Mouse (Mus musculus) thymus, postnatal 10 days (tissue): Measurements from ENCODE around the gene Cacna2d3.

Experiments used
- DNase-seq, 2 experiments: peaks; one replicate each; pipeline ENCODE4 v3.0.0; 2021; ENCODE audit warnings: low spot score in 2 of 2

Cacna2d3 gene

DNA sequence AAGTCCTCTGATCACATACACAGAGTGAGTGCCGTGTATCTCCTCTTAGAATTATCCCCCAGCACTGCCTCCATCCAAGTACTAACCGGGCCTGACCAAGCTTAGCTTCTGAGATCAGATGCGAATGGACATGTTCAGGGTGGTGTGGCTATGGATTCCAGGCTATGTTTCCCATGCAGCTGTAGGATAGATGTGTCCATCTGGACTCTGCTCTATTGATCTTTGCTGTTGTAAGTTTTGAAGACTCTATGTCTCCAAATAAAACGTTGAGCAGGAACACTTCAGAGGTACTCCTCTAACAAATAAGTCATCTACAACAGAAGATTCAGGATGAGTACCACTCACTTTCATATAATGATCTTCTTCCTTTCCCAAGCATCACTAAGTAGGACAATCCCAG lies 712.0 kb downstream of the Cacna2d3 start:
- DNase-seq = no peak

DNA sequence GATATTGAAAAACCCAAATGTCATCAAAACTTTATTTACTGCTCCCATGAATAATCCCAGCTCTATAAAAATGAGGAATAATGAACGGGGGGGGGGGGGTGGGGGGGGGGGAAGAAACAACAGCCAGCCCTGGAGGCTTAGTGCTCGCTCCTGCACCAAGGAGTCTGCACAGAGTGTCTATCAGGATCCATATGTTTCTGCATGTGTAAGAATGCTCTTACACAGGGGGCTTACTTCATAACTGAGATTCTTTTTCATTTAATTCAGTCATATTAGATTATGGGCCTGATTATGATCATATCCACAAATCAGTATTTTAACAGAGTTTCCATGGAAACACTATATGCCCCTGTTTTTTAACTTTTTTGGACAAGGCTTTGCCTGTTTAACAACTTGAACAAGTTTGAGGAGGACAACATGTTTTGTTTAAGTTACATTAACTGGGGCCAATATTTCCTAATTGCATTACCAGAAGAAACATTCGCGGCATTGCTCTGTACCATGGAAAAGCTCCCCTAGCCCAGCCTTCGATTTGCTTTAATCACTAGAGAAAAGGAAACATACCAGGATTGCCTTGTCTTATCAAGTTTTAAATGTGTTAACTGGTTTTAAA lies 716.3 kb downstream of the Cacna2d3 start:
- no peak for DNase-seq

DNA sequence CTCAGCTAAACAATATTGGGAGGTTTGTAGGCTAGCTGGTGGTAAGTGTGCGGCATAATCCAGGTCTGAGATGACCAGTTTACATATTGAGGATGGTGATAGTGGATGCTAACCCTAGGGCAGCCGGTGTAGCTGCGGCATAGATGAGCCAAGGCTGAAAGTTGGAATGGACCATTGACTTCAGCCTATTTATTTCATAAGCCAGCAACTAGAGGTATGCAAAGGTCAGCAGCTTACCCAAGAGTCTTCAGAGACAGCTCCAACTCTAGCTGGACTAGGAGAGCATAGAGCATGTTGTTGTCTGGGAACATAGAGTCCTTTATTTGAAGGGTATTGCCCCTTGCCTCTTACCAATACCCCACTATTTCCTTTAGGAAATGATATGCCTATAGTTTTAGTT lies 725.1 kb downstream of the Cacna2d3 start:
- no peak for DNase-seq

DNA sequence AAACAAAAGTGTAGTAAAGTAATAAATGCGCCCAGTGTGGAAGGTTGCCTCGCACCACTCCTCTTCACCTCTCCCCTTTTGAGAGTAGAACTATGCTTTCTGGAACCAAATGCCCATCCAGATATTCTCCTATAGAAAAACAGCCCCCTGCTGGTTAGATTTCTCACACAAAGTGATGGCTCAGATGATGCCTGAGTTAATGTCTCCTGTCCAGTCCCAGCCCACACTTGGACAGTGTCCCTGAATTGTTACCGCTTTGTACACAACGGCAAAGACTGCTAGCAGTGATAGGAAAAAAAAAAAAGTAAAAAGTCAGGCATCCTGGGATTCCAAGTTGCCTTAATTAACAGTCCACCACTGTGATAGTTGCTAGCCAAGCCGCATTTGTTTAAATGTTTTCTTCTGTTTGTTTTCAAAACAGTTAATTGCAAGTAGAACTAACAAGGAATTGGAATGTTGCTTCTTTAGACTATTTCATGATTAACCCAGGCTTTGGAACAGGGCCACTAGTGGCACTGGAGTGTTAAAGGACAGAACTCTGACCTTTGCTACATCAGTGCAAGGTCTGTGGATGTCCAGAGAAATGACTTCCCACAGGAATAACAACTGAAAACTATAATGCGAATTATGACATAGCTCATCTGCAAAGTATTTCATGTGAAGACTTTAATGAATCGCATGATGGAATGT lies 733.3 kb downstream of the Cacna2d3 start:
- no peak for DNase-seq

DNA sequence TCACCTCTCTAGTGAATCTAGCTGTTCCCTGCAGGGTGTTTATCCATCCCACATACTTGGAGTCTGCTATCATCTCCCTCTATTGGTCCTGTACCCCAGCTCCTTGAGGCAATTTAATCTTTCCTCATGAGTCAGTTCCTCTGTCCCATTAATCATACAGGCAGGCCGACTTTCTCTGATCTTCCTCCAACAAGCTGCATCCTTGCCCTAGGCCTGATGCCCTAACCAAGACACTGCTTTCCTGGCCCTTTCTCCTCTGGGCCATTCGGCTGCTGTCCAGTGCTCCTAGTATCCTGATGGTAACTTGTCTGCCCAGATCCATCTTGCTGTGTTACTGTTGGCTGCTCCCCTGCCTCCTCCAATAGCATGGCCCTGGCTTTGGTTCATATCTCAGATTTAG lies 737.4 kb downstream of the Cacna2d3 start:
- DNase-seq = no peak

DNA sequence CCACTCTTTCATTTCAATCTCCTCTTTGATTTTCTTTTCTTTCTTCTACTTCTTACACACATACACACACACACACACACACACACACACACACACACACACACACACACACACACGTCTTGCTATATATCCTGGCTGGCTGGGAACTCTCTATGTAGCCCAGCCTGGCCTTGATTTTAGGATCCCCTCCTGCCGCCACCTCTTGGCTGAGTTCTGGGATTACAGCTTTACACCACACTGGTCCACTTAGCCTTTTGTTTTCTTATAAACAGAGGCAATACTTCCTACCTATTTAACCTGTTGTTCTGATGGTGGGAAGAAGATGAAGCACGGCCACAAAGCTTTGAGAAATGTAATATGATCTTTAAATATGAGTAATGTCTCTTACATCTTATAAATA lies 741.2 kb downstream of the Cacna2d3 start:
- no peak for DNase-seq

DNA sequence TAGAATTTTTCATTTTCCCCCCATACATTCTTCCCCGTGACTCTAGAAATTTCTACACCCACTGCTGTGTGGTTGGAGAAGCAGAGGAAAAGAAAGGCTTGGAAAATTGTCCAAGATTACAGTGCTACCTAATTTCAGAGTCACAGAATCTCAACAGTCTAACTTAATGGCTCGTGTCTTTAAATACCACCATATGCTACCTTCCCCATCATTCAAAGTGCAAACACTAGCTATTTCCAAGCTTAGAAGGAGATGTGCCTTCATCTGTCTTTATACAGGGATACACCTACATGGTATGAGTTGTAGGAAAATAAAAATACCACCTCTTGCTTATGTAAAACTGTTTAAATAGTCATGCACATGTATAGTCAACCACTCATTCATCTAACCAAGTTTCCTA lies 742.4 kb downstream of the Cacna2d3 start:
- no peak for DNase-seq

DNA sequence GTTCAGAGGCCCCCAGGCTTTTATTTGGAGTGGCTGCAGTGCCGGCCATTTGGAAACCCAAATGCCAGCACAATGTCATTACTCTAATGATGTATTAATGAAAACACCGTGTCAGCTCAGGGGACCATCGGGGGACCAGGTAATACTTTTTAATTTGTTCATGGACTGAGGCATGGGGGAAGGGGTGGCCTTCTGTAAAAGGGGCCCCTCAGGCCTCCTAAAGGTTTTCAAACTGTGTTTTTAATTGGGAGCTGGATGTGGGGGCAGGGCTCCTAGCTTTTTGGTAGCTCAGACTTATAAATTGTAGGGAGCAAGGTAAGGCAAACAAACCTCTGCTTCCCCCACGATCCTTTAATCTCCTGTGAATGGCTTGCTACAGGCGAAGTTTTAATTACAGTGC lies 749.0 kb downstream of the Cacna2d3 start:
- no peak for DNase-seq

DNA sequence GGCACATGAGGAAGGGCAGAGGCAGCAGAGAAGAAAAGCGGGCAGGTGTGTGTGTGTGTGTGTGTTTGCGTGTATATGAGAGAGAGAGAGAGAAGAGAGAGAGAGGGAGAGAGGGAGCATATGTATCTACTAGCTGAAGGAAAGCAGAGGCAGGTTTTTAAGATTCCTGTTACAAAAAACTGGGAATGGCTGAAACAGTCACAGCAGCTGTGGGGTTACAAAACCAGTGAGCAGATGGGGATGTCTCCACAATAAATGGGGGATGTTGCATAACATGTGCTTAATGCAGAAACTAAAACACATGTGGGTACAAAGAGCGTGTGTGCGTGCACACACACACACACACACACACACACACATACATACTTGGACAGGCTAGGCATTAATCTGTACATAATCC lies 752.4 kb downstream of the Cacna2d3 start:
- no peak for DNase-seq

DNA sequence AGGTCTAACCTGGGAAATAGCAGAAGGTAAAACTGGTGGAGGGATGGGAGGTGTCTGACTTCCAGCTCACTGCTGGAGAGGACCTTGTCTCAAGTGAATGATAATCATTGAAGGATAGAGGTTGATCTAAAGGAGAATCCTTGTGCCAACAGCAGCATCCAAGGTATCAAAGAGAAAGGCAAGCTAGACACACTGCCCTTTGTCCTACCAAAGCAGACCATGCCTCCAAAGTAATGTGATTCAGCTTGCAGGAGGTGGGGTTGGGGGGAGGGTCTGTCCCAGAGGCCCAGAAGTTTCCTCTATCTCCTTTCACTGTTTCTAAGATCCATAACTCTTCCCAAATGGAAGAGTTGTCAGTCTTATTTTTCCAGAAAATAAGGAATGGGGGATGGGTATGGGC lies 754.8 kb downstream of the Cacna2d3 start:
- no peak for DNase-seq

DNA sequence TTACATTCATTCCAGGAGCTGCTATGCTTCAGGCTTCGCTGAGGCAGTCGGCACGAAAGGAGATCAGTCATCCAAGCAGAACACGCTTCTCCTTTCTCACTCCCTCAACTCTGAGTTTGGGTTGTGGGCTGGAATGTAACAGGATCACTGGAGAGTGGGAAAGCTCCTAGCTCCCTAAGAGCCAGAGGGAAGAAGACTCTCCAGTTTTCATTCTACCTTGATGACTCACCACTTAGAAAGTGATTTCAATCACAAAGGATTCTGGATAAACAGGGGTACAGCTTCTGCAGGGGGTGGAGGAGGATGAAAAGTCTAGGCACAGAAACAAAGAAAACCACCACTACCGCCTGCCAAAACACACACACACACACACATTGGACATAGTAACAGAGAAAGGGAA lies 760.3 kb downstream of the Cacna2d3 start:
- DNase-seq = no peak

DNA sequence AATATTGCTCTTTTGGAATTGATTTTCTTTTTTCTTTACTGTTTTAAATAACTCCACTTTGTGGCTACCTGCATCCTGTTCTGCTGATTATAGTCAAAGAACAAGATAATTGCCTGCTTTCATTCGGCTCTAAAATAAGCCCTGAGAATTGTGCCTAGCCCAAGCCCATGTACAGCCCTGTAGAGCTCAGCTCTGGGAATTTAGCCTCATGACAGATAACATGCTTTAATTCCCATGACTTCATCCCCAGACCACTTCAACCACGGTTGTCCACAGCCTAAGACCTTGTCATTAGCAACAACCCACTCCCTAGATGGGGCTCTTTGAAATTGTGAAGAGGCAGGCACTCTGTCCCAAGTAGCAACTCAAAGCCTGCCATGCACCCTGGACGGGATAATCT lies 762.6 kb downstream of the Cacna2d3 start:
- no peak for DNase-seq

DNA sequence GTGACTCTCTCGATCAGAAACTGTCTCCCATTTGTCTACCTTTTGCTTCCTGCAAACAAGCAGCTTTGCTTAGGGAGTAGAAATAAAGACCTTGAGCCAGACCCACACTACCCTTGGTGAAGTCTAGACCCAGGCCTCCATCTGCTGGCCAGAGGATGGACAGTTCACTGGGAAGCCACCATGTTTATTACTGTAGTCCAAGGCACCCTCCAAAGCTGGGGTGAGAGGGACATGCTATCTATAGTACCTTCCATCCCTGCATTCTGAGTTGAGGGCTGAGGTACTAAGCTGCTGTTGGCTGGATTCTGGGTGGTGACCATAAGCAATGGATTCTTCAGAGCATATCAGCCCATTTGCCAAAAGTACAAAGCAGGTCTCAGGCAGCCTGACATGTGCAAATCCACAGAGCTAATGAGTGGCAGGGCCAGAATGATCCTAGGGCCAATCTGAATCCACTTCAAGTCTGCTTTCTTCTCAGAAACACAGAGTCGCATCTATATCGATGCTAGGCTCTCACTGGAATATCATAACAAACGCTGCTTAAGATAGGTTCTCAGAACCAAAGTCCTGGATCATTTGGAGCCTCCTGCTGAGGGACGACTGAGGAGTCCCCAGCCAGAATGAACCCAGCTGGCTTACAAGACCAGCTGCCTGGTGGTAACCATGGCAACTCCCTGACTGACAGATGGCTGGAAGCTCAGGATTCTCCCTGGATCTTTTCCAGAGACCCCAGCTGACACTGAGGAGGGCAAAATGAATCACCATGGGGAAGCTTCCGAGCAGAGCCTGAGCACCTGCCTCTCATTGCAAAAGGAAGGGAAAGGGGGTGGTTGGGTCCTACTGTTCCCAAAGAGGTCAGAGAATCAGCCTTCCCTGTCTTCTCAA lies 763.3 kb downstream of the Cacna2d3 start:
- DNase-seq = no peak

DNA sequence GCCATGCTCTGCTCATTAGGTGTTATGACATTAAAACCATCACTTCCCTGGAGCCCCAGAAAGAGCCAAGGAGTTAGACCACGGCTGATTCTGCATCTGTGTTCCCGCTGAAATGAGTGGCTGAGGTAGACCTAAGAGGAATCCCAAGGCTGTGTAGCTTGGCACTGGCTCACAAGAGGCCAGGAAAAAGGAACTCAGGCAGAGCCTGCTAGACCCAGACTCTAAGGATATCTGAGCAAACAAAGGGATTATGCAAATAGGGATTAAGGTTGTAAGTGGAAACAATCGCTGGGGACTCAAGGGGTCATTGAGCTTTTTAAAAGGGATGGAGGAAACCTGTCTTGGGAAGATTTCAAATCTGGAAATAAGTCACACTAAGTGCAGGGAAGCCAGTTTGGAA lies 766.5 kb downstream of the Cacna2d3 start:
- no peak for DNase-seq

DNA sequence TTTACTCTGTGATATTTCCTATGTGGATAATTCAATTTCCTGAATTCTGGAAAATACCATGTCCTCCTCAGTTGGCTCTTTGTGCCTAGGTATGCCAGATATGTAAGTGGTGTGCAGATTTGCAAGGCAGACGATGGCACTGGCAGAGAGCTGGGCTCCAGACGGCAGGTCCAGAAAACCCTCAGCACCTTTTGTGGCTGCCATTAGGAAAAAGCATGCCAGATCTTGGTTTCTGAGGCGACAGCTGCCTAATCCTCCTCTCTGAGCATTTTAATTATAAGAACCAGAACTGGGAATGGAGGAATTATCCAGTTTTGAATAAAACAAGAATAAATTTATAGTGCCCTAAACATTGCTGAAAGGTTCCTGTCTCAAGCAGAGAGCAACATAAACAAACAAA lies 767.1 kb downstream of the Cacna2d3 start:
- DNase-seq = no peak

DNA sequence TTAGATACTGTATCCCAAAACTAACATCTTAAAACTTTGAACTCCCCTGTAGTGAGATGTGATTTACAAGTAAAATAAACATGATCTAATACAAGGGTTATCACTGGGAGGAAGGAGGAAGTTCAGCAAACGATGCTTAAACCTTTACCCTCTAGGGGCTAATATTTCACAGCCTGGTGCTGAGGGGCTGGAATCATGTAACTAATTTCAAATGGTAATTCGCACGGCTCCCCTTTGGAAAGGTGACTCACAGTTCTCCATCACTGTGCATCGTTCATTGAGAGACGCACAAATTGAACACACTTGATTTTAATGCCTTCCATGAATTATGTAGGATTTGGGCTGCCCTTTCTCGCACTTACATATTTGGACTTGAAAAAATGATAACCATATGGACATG lies 767.6 kb downstream of the Cacna2d3 start:
- no peak for DNase-seq

DNA sequence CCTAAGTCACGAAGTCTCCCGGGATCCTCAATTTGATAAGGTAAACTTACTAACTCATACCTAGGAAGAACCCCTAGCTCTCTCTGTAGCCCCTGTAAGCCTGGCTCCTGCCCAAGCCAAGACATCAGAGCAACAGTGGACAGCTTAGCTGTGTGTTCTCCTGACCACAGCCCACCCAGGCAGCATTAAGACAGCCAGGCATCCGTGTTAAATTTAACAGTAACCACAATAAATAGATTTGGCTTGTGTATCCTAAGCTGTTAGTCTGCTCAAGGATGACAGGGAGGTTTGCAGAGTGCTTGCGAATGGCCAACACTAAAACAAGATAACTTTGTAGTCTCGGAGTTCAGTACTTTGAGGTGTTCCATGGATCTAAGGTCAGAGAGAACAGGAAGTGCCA lies 768.3 kb downstream of the Cacna2d3 start:
- DNase-seq = no peak

DNA sequence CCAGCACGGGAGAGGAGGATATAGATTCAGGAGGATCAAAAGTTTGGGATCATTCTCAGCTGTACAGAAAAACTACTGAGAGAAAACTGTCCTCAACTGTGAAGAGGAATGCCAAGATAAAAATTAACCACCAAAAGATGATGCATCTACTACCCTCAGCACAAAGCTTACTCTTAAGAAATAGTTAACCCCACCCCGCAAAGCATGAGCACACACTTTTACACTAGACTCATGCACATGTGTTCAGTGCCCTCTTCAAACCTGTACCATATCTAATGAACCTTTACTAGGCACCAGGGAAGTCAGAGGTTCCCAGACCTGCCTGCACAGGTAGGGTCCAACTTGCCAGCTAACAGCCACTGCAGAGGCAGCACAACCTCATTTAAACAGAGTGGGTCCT lies 771.2 kb downstream of the Cacna2d3 start:
- no peak for DNase-seq

DNA sequence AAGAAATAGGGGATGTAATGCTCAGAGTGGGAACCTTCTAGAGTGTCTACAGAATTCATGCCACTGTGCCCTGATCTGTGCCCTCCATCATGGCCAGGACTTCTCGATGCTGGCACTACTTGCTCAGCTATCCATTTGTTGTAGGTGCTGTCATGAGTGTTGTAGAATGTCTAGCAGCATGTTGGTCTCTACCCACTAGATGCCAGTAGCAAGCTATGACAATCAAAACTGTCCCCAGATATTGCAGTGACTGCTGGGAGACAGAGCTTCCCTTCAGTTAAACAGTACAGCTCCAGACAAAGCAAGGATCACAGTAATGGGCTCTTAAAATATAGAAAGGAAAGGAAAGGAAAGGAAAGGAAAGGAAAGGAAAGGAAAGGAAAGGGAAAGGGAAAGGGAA lies 771.9 kb downstream of the Cacna2d3 start:
- no peak for DNase-seq

DNA sequence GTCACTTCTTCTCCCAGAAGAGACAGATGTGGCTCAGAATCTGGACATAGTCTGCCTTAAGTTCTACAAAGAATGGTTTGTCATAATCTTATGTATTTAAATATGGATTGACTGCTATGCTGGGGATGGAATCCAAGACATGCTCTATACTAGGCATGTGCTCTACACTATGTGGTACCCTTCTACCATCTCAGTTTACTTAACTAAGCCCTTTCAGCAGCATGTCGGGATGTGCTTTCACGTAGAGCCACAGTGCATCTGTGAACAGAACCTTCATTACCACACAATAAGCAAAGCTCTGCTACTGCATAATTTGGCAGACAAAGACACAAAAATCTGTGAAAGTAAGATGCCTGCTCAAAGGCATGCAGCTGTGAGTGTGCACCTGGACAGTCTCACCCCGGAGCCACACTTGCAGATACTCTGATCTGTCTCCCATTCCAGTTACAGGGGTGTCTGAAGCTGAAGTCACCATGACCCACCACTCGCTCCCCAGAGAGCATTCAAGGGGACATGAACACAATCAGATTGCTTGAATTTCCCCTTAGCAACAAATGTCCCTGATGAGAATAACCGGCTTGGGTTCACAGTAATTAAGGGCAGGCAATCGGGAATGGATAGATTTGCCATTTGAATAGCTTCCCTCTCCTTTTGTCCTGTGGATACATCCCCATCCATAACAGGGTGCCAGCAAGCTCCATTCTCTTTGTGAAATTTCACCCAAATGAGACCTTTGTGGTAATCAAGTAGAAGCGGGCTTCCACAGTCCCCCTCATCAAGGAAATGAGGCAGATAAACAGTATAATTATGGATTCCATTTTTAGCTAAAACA lies 773.4 kb downstream of the Cacna2d3 start:
- DNase-seq = no peak

DNA sequence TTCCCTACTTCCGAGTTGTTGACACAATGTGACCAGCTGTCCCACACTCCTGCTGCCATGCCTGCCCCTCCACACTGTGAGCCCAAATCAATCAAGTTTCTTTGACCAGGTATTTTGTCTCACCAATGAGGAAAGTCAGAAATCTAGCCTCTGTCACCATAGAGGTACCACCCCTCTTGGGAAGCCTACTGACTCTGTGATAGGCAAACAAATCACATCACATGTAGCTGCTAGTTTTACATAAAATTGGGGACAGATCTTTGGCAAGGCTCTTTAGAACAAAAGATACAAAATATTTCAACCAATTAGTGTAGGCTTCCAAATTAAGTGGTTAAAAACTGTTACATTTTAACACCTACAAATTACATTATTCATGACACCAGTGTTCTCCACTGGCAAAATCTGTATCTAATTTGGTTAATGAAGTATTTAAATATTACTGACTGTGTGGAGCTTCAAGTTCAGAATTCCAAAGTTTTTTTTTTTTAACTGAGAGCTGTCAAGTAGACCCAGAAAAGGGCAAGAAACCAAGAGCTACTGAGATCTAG lies 788.8 kb downstream of the Cacna2d3 start:
- DNase-seq = no peak
